Mouse (Mus musculus): ENCODE results near the gene Slc36a1. TPM values are rescaled to one million over a fixed set of nuclear protein-coding genes. Genes with fewer than 3 reads are reported as not detected.

Slc36a1 gene
- total and polyA plus RNA-seq, 3 experiments: 0.51 to 5.0 (median 2.5) TPM

DNA sequence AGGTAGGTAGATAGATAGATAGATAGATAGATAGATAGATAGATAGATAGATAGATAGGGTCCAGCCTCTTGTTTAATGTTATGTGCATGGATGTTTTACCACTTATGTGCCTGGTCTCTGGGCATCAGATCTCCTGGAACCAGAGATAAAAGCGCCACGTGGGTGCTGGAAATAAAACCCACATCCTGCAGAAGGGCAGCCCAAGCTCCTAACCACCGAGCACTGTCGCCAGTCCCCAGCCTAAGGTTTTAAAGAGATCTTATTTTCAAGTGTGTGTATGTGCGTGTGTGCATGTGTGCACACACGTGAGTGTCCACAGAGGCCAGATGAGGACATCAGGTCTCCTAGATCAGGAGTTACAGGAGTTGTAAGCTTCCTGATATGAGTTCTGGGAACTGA lies 26.9 kb downstream of the Slc36a1 start:
- no peaks in the 10 kb centered on the region for H3K4me1 ChIP-seq (ENCODE audit: control insufficient read depth in 1 of 2, insufficient read depth in 2 of 2)
- in situ Hi-C loops (cut with MboI; ENCODE audit: low pct_ligation_motif_present, low pct_unique_long_range_greater_than_20kb, low sequenced_read_pairs) (no loop called here), dilution Hi-C loops (cut with MboI; ENCODE audit: extremely low pct_ligation_motif_present, extremely low pct_unique_long_range_greater_than_20kb, low sequenced_read_pairs) (no loop called here)
- H3K79me2 ChIP-seq (replicated peaks; ENCODE audit: control insufficient read depth, extremely low read depth, insufficient read depth, poor library complexity, severe bottlenecking): no peaks in the 10 kb centered on the region
- no peaks in the 10 kb centered on the region for H3K9me3 ChIP-seq (replicated peaks; ENCODE audit: low read length)
- no peak overlapping the region for H3K4me2 ChIP-seq (ENCODE audit: insufficient read depth, low read depth, poor library complexity, severe bottlenecking)
- no peak overlapping the region for H3K27ac ChIP-seq (ENCODE audit: insufficient read depth, low read depth)
- peaks cover 15 to 68% of the 10 kb centered on the region in 2 experiments for H3K36me3 ChIP-seq (replicated peaks in 1 of 2; ENCODE audit: control insufficient read depth in 1 of 2, insufficient read depth in 1 of 2, low read length in 1 of 2)
- TF ChIP-seq CHD1 (IDR thresholded peaks at IDR 0.05; ENCODE audit: low read depth, low read length) (no peak), MAFK (IDR thresholded peaks at IDR 0.05; ENCODE audit: insufficient replicate concordance, low read length) (no peak), POLR2AphosphoS2 (IDR thresholded peaks at IDR 0.05; ENCODE audit: low read depth, low read length) (no peak), ZNF384 (IDR thresholded peaks at IDR 0.05; ENCODE audit: low read depth, low read length) (no peak), TBP (conservative IDR thresholded peaks at IDR 0.05; ENCODE audit: low read depth, low read length) (no peak), USF1 (IDR thresholded peaks at IDR 0.05; ENCODE audit: low read depth, low read length) (no peak), ZKSCAN1 (IDR thresholded peaks at IDR 0.05; ENCODE audit: borderline replicate concordance, low read depth, low read length) (no peak), UBTF (IDR thresholded peaks at IDR 0.05; ENCODE audit: low read depth, low read length) (no peak)
- no peak overlapping the region for H3K4me3 ChIP-seq (replicated peaks in 1 of 3; ENCODE audit: low read depth in 2 of 3, low read length in 2 of 3, poor library complexity in 1 of 3)
- no peak overlapping the region for H3K9ac ChIP-seq (ENCODE audit: insufficient read depth, low read depth)
- DNase-seq (ENCODE audit: extremely low read depth): no peak
- no peaks in the 10 kb centered on the region for H3K27me3 ChIP-seq (replicated peaks)

DNA sequence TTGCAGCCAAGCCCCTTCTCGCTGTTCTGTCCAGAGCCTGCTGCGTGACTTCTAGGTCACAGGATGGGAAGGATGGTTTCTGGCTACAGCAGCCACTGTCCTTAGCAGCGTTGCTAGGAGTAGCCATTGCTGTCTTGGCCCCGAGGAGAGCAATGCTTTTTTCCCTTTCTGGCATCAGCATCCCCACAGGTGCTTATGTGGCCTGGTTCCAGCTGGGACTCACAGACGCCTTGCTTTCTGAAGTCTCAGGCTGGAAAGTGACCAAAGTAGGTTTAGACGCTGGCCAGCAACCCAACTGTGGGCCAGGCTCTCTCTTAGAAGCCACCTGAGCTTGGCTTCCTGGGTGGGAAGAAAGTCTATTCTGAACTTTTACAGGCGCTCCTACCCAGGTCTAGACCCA lies 30.1 kb downstream of the Slc36a1 start:
- Histone ChIP-seq H3K27ac (ENCODE audit: insufficient read depth, low read depth) (no peak overlapping the region), H3K36me3 (replicated peaks in 1 of 2; ENCODE audit: control insufficient read depth in 1 of 2, insufficient read depth in 1 of 2, low read length in 1 of 2) (peaks cover 9 to 49% of the 10 kb centered on the region in 2 experiments), H3K4me1 (ENCODE audit: control insufficient read depth in 1 of 2, insufficient read depth in 2 of 2) (no peaks in the 10 kb centered on the region), H3K9me3 (replicated peaks; ENCODE audit: low read length) (no peaks in the 10 kb centered on the region), H3K27me3 (replicated peaks) (no peaks in the 10 kb centered on the region), H3K79me2 (replicated peaks; ENCODE audit: control insufficient read depth, extremely low read depth, insufficient read depth, poor library complexity, severe bottlenecking) (no peaks in the 10 kb centered on the region), H3K4me2 (ENCODE audit: insufficient read depth, low read depth, poor library complexity, severe bottlenecking) (no peak overlapping the region), H3K4me3 (replicated peaks in 1 of 3; ENCODE audit: low read depth in 2 of 3, low read length in 2 of 3, poor library complexity in 1 of 3) (no peak overlapping the region), H3K9ac (ENCODE audit: insufficient read depth, low read depth) (no peak overlapping the region)
- dilution Hi-C loops (cut with MboI; ENCODE audit: extremely low pct_ligation_motif_present, extremely low pct_unique_long_range_greater_than_20kb, low sequenced_read_pairs): no loop called here
- in situ Hi-C loops (cut with MboI; ENCODE audit: low pct_ligation_motif_present, low pct_unique_long_range_greater_than_20kb, low sequenced_read_pairs): no loop called here
- DNase-seq (ENCODE audit: extremely low read depth): no peak
- TF ChIP-seq NRF1 (IDR thresholded peaks at IDR 0.05; ENCODE audit: low read depth, low read length) (no peak), SIN3A (IDR thresholded peaks at IDR 0.05; ENCODE audit: low read length) (no peak), JUND (conservative IDR thresholded peaks at IDR 0.05; ENCODE audit: low read depth, low read length) (no peak), UBTF (IDR thresholded peaks at IDR 0.05; ENCODE audit: low read depth, low read length) (no peak), IRF4 (IDR thresholded peaks at IDR 0.05; ENCODE audit: low read depth, low read length) (no peak), MAFK (IDR thresholded peaks at IDR 0.05; ENCODE audit: insufficient replicate concordance, low read length) (no peak), ELF1 (IDR thresholded peaks at IDR 0.05; ENCODE audit: low read depth, low read length) (no peak), RCOR1 (conservative IDR thresholded peaks at IDR 0.05; ENCODE audit: low read depth, low read length) (no peak), RAD21 (IDR thresholded peaks at IDR 0.05; ENCODE audit: low read depth, low read length) (no peak), CHD1 (IDR thresholded peaks at IDR 0.05; ENCODE audit: low read depth, low read length) (no peak), USF2 (conservative IDR thresholded peaks at IDR 0.05; ENCODE audit: low read depth, low read length) (no peak), MAX (IDR thresholded peaks at IDR 0.05; ENCODE audit: low read length) (no peak), HCFC1 (IDR thresholded peaks at IDR 0.05; ENCODE audit: low read depth, low read length) (no peak), GABPA (IDR thresholded peaks at IDR 0.05; ENCODE audit: insufficient replicate concordance, low read depth, low read length) (no peak), EP300 (IDR thresholded peaks at IDR 0.05; ENCODE audit: low read length) (no peak), POLR2A (IDR thresholded peaks at IDR 0.05; ENCODE audit: low read depth, low read length) (no peak), E2F4 (IDR thresholded peaks at IDR 0.05; ENCODE audit: insufficient replicate concordance, low read depth, low read length) (no peak), POLR2AphosphoS2 (IDR thresholded peaks at IDR 0.05; ENCODE audit: low read depth, low read length) (no peak), KAT2A (IDR thresholded peaks at IDR 0.05; ENCODE audit: insufficient replicate concordance, low read length) (no peak)
